Mouse (Mus musculus): Measurements from ENCODE around the gene Gm20767. TPM values are rescaled to one million over a fixed set of nuclear protein-coding genes. Genes with fewer than 3 reads are reported as not detected.
"Not testable (repeated sequence)": the region's sequence is repeated elsewhere in the genome, so short reads cannot be mapped to it uniquely, and the experiment has no call there.

Gene Gm20767
- not detected in 2 replicates for polyA plus RNA-seq (2012; rRNA removed)

- H3K4me3 ChIP-seq (ENCODE audit: extremely low read depth, insufficient read depth, insufficient read length); H3K27ac ChIP-seq (ENCODE audit: insufficient read depth, low read length); H3K4me1 ChIP-seq (ENCODE audit: control insufficient read depth, insufficient read depth, insufficient read length); DNase-seq (ENCODE audit: low read depth in 1 of 2, low spot score in 2 of 2); H3K36me3 ChIP-seq (ENCODE audit: control insufficient read depth, insufficient read depth, low read length); H3K27me3 ChIP-seq (ENCODE audit: control insufficient read depth, insufficient read depth, low read length): not testable (repeated sequence)
- WGBS, result 86% methylated on average over 1 of the region's 5 CpGs
Measured at GRCm38 (mm10) chr13:120139946-120140345, at the start of gene Gm20767. Gene Gm20767 (plus strand): TSS chr13:120140246.

GRCm38 (mm10) chr13:120092950-120093349, 47.1 kb upstream of the Gm20767 start:
- H3K36me3 ChIP-seq (ENCODE audit: control insufficient read depth, insufficient read depth, low read length); H3K4me3 ChIP-seq (ENCODE audit: extremely low read depth, insufficient read depth, insufficient read length); H3K27ac ChIP-seq (ENCODE audit: insufficient read depth, low read length); H3K27me3 ChIP-seq (ENCODE audit: control insufficient read depth, insufficient read depth, low read length); DNase-seq (ENCODE audit: low read depth in 1 of 2, low spot score in 2 of 2); H3K4me1 ChIP-seq (ENCODE audit: control insufficient read depth, insufficient read depth, insufficient read length): not testable (repeated sequence)
- WGBS, result no CpG with 5 or more reads among the region's 13 CpGs

GRCm38 (mm10) chr13:120096241-120096937, 43.7 kb upstream of the Gm20767 start:
- not testable (repeated sequence) for H3K27me3 ChIP-seq (ENCODE audit: control insufficient read depth, insufficient read depth, low read length); DNase-seq (ENCODE audit: low read depth in 1 of 2, low spot score in 2 of 2); H3K4me1 ChIP-seq (ENCODE audit: control insufficient read depth, insufficient read depth, insufficient read length); H3K27ac ChIP-seq (ENCODE audit: insufficient read depth, low read length); H3K36me3 ChIP-seq (ENCODE audit: control insufficient read depth, insufficient read depth, low read length)
- H3K4me3 ChIP-seq (ENCODE audit: extremely low read depth, insufficient read depth, insufficient read length), result peak overlapping the region; percentile 42
- WGBS, result under 1% methylated on average over 26 of the region's 38 CpGs

GRCm38 (mm10) chr13:120096938-120097256, 43.1 kb upstream of the Gm20767 start:
- not testable (repeated sequence) for H3K27me3 ChIP-seq (ENCODE audit: control insufficient read depth, insufficient read depth, low read length); DNase-seq (ENCODE audit: low read depth in 1 of 2, low spot score in 2 of 2); H3K4me3 ChIP-seq (ENCODE audit: extremely low read depth, insufficient read depth, insufficient read length); H3K27ac ChIP-seq (ENCODE audit: insufficient read depth, low read length); H3K36me3 ChIP-seq (ENCODE audit: control insufficient read depth, insufficient read depth, low read length); H3K4me1 ChIP-seq (ENCODE audit: control insufficient read depth, insufficient read depth, insufficient read length)
- WGBS, result 2% methylated on average over 7 of the region's 13 CpGs

- H3K27ac ChIP-seq (ENCODE audit: insufficient read depth, low read length); DNase-seq (ENCODE audit: low read depth in 1 of 2, low spot score in 2 of 2); H3K4me1 ChIP-seq (ENCODE audit: control insufficient read depth, insufficient read depth, insufficient read length); H3K27me3 ChIP-seq (ENCODE audit: control insufficient read depth, insufficient read depth, low read length); H3K36me3 ChIP-seq (ENCODE audit: control insufficient read depth, insufficient read depth, low read length); H3K4me3 ChIP-seq (ENCODE audit: extremely low read depth, insufficient read depth, insufficient read length): not testable (repeated sequence)
- no CpG with 5 or more reads among the region's 5 CpGs for WGBS
Measured at GRCm38 (mm10) chr13:120099327-120099726, 40.7 kb upstream of the Gm20767 start.

- DNase-seq (ENCODE audit: low read depth in 1 of 2, low spot score in 2 of 2); H3K4me1 ChIP-seq (ENCODE audit: control insufficient read depth, insufficient read depth, insufficient read length); H3K36me3 ChIP-seq (ENCODE audit: control insufficient read depth, insufficient read depth, low read length); H3K27me3 ChIP-seq (ENCODE audit: control insufficient read depth, insufficient read depth, low read length); H3K27ac ChIP-seq (ENCODE audit: insufficient read depth, low read length); H3K4me3 ChIP-seq (ENCODE audit: extremely low read depth, insufficient read depth, insufficient read length): not testable (repeated sequence)
- no CpG with 5 or more reads among the region's 5 CpGs for WGBS
Measured at GRCm38 (mm10) chr13:120106504-120106903, 33.5 kb upstream of the Gm20767 start.

- not testable (repeated sequence) for H3K27me3 ChIP-seq (ENCODE audit: control insufficient read depth, insufficient read depth, low read length); H3K4me3 ChIP-seq (ENCODE audit: extremely low read depth, insufficient read depth, insufficient read length); H3K36me3 ChIP-seq (ENCODE audit: control insufficient read depth, insufficient read depth, low read length); H3K27ac ChIP-seq (ENCODE audit: insufficient read depth, low read length); H3K4me1 ChIP-seq (ENCODE audit: control insufficient read depth, insufficient read depth, insufficient read length); DNase-seq (ENCODE audit: low read depth in 1 of 2, low spot score in 2 of 2)
- 23% methylated on average over 2 of the region's 2 CpGs for WGBS
Measured at GRCm38 (mm10) chr13:120107000-120107399, 33.0 kb upstream of the Gm20767 start.

GRCm38 (mm10) chr13:120142348-120142747, 2.3 kb downstream of the Gm20767 start:
- H3K36me3 ChIP-seq (ENCODE audit: control insufficient read depth, insufficient read depth, low read length); H3K27ac ChIP-seq (ENCODE audit: insufficient read depth, low read length); H3K4me1 ChIP-seq (ENCODE audit: control insufficient read depth, insufficient read depth, insufficient read length); H3K4me3 ChIP-seq (ENCODE audit: extremely low read depth, insufficient read depth, insufficient read length); H3K27me3 ChIP-seq (ENCODE audit: control insufficient read depth, insufficient read depth, low read length); DNase-seq (ENCODE audit: low read depth in 1 of 2, low spot score in 2 of 2): not testable (repeated sequence)
- WGBS, result 58% methylated on average over 2 of the region's 3 CpGs

- 7% methylated on average over 3 of the region's 4 CpGs for WGBS
- H3K27me3 ChIP-seq (ENCODE audit: control insufficient read depth, insufficient read depth, low read length); H3K4me1 ChIP-seq (ENCODE audit: control insufficient read depth, insufficient read depth, insufficient read length); H3K36me3 ChIP-seq (ENCODE audit: control insufficient read depth, insufficient read depth, low read length); H3K4me3 ChIP-seq (ENCODE audit: extremely low read depth, insufficient read depth, insufficient read length); DNase-seq (ENCODE audit: low read depth in 1 of 2, low spot score in 2 of 2): not testable (repeated sequence)
- H3K27ac ChIP-seq (ENCODE audit: insufficient read depth, low read length), result peak overlapping the region; percentile 62; the same call in 1 of the 2 replicates
Measured at GRCm38 (mm10) chr13:120149660-120150407, 9.8 kb downstream of the Gm20767 start.

GRCm38 (mm10) chr13:120150589-120150988, 10.5 kb downstream of the Gm20767 start:
- not testable (repeated sequence) for H3K36me3 ChIP-seq (ENCODE audit: control insufficient read depth, insufficient read depth, low read length); H3K4me1 ChIP-seq (ENCODE audit: control insufficient read depth, insufficient read depth, insufficient read length); H3K27me3 ChIP-seq (ENCODE audit: control insufficient read depth, insufficient read depth, low read length); H3K4me3 ChIP-seq (ENCODE audit: extremely low read depth, insufficient read depth, insufficient read length)
- H3K27ac ChIP-seq (ENCODE audit: insufficient read depth, low read length), result peak overlapping the region; percentile 62
- peak in 1 of 2 experiments; percentile 3 for DNase-seq (ENCODE audit: low read depth in 1 of 2, low spot score in 2 of 2)
- 9% methylated on average over 3 of the region's 3 CpGs for WGBS

GRCm38 (mm10) chr13:120168301-120168700, 28.3 kb downstream of the Gm20767 start:
- 61% methylated on average over 5 of the region's 5 CpGs for WGBS
- H3K27ac ChIP-seq (ENCODE audit: insufficient read depth, low read length); H3K27me3 ChIP-seq (ENCODE audit: control insufficient read depth, insufficient read depth, low read length); H3K4me1 ChIP-seq (ENCODE audit: control insufficient read depth, insufficient read depth, insufficient read length); H3K36me3 ChIP-seq (ENCODE audit: control insufficient read depth, insufficient read depth, low read length); H3K4me3 ChIP-seq (ENCODE audit: extremely low read depth, insufficient read depth, insufficient read length): not testable (repeated sequence)
- DNase-seq (ENCODE audit: low read depth in 1 of 2, low spot score in 2 of 2), result peak in 1 of 2 experiments; percentile 12

Measured in spleen, adult 2 months (tissue).